Mouse (Mus musculus): Measurements from ENCODE around the gene Gns.
"Not testable (repeated sequence)": the region's sequence is repeated elsewhere in the genome, so short reads cannot be mapped to it uniquely, and the experiment has no call there.

Gene Gns

GRCm38 (mm10) chr10:121364801-121365564 lies at the start of gene Gns:
Gene Gns (plus strand): TSS chr10:121365090.
- DNase-seq (ENCODE audit: low read depth, low spot score) = peak; percentile 84

- DNase-seq (ENCODE audit: low read depth, low spot score) = no peak
These were observed 49.3 kb upstream of the Gns start for GRCm38 (mm10) chr10:121315321-121316283.

DNA sequence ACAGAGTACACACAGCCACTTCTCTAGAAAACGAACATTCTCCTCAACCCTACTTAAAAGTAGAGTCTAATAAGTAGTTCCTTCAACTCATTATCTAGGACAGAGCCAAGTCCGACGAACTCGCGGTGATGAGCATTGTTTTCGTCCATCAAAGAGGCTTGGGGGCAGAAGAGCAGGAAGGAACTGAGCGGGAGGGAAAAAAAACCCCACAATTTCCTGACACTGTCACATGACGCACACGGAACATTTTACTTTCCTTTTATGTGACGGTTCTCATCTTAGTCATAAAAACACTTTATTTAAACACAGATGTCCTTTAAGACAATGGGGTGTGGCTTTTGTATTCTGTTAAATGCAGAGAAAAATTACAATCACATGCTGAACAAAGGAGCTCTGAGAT lies 48.5 kb upstream of the Gns start:
- DNase-seq (ENCODE audit: low read depth, low spot score) = no peak

GRCm38 (mm10) chr10:121318397-121318950 lies 46.4 kb upstream of the Gns start:
- DNase-seq (ENCODE audit: low read depth, low spot score) = no peak

DNA sequence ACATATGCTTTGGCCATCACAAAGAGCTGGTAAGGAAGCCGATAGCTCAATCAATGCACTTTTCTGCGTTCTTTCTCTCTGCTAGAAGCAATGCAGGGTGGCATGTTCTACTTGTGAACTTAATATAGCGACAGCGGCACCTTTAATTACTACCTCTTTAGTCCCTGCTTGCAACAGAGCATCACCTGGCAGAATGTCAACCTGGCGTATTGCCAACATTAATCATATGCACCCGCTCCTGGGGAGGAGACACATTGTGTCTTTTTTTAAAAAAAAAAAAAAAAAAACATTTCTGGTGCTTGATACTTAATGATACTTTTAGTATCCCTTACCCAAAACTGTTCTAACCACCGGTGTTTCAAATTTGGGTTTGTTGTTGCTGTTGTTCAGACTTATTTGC lies 41.4 kb upstream of the Gns start:
- no peak for DNase-seq (ENCODE audit: low read depth, low spot score)

DNA sequence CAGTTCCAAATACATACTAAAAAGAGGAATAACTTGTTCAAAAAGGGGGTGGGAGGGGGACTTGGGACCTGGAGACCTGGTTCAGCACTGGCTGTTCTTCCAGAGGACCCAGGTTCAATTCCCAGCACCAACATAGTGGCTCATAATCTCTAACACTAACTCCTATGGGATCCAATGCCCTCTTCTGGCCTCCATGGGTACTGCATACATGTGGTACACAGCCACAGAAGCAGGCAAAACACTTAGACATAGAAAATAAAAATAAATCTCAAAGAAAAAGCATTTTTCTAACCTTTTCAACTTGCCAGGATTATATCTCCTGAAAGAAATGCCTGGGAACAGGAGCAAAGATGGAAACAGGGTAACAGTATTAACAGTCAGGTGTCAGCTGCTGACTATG lies 38.7 kb upstream of the Gns start:
- no peak for DNase-seq (ENCODE audit: low read depth, low spot score)

GRCm38 (mm10) chr10:121329586-121329985 lies 35.3 kb upstream of the Gns start:
- DNase-seq (ENCODE audit: low read depth, low spot score) = no peak

- no peak for DNase-seq (ENCODE audit: low read depth, low spot score)
These were observed 34.0 kb upstream of the Gns start for GRCm38 (mm10) chr10:121330940-121331339.

DNA sequence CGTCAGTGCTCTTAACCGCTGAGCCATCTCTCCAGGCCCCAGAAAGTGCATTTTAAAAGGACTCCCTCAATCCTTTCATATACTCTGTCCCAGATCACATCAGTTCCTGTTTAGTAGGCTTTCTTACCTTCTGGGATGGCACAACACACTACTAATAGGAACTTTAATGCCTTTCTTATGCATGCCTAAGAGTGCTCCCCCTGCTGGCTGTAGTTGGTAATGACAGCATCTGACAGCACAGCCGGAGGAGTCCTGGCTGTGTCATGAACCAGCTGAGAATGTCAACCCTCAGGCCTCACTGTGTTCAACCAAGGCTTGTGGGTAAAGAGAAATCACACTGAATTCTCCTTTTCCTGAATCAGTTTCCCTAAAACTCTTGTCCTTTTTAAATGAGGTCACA lies 30.3 kb upstream of the Gns start:
- DNase-seq (ENCODE audit: low read depth, low spot score) = no peak

GRCm38 (mm10) chr10:121336536-121336935 lies 28.4 kb upstream of the Gns start:
- not testable (repeated sequence) for DNase-seq (ENCODE audit: low read depth, low spot score)

- no peak for DNase-seq (ENCODE audit: low read depth, low spot score)
These were observed 23.9 kb upstream of the Gns start for GRCm38 (mm10) chr10:121340754-121341593.

DNA sequence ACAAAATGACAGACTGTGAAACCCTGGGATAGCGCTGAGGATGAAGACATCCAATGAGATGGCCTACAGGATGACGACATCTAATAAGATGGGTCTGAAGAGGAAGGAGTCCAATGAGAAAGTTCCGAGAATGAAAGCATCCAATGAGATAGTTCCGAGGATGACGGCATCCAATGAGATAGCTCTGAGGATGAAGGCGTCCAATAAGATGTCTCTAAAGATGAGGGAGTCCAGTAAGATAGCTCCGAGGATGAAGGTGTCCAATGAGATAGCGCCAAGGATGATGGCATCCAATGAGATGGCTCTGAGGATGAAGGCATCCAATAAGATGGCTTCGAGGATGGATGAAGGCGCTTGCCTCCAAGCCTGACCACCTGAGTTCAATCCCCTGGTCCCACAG lies 22.6 kb upstream of the Gns start:
- no peak for DNase-seq (ENCODE audit: low read depth, low spot score)

DNA sequence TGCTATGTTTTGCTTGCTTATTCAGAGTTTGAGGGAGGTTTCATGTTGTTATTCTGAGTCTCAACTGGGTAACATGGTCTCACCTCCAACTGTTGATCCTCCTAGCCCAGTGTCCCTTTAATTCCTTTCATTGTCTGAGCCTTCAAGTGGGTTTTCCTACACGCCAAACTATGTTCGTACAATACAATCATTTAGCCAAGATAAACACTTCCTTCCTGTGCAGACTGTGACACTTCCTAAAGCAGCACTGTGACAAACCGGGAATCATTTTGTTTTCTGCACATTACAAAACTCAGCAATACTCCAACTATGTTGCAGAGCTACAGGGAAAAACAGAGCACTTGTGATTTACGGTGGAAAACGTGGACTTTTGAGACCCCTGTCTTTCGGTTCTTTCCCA lies 21.0 kb upstream of the Gns start:
- DNase-seq (ENCODE audit: low read depth, low spot score) = no peak

- DNase-seq (ENCODE audit: low read depth, low spot score) = no peak
These were observed 15.6 kb upstream of the Gns start for GRCm38 (mm10) chr10:121349244-121349643.

- DNase-seq (ENCODE audit: low read depth, low spot score) = no peak
These were observed 14.4 kb upstream of the Gns start for GRCm38 (mm10) chr10:121350357-121351065.

GRCm38 (mm10) chr10:121351066-121351581 lies 13.8 kb upstream of the Gns start, which contains the start of gene Tbc1d30:
Gene Tbc1d30 (minus strand): TSS chr10:121351278.
- DNase-seq (ENCODE audit: low read depth, low spot score) = no peak

DNA sequence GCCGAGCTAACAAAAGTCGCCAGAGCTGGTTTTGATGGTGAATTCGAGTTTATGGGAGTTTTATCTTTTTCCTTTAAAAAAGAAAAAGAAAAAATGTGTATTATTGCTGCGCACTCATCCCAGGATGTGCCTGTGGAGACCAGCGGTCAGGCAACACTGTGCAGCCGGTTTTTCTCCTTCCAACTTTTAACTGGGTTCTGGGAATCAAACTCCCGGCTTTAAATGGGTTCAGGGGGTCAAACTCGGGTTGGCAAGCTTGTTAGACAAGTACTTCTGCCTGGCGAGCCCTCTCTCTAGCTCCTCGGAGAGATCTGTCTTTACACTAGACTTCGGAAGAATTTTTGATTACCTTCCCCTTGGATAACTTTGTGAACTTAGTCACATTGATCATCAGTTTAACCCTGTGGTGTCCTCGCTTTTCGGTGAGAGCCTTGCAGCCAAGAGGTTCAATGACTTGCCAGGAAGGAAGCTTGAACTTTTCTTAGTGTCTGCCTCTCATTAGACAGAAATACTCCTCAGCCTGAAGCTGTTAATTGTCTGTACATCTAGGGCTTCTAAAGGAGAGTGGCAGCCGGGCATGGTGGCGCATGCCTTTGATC lies 13.1 kb upstream of the Gns start:
- no peak for DNase-seq (ENCODE audit: low read depth, low spot score)

DNA sequence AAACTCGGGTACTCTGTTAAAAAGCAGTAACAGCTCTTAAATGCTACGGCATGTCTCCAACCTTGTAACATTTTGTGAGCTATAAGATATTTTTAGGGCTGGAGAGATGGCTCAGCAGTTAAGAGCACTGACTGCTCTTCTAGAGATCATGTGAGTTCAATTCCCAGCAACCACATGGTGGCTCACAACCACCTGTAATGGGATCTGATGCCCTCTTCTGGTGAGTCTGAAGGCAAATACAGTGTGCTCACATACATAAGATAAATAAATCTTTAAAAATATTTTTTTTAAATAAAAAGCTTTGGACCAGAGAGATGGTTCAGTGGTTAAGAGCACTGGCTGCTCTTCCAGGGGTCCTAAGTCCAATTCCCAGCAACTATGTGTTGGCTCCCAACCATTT lies 4.5 kb upstream of the Gns start:
- no peak for DNase-seq (ENCODE audit: low read depth, low spot score)

GRCm38 (mm10) chr10:121363201-121363600 lies 1.7 kb upstream of the Gns start:
- DNase-seq (ENCODE audit: low read depth, low spot score) = no peak

DNA sequence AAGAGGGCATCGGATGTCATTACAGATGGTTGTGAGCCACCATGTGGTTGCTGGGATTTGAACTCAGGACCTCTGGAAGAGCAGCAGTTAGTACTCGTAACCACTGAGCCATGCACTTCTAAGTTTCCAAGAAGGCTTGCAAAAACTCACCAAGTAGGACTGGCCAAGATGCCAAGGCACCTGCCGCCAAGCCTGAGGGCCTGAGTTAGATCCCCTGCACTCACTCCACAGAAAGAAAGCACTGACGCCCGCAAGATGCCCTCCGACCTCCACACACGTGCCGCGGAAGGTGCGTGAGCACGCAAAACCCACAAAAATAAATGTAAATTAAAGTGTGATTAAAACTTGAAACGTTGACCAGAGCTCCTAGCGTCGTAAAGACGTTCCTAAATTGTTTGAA lies 584 bp upstream of the Gns start:
- DNase-seq (ENCODE audit: low read depth, low spot score) = no peak
